Mouse (Mus musculus) erythroid progenitor cell, adult 5-6 weeks (primary cell): Measurements from ENCODE around the gene Anapc13. TPM values are rescaled to one million over a fixed set of nuclear protein-coding genes. Genes with fewer than 3 reads are reported as not detected.

Experiments
- ATAC-seq: replicated peaks from 2 replicates; pipeline ENCODE4 v1.8.0; 2016; ENCODE audit warnings: moderate number of reproducible peaks, mild to moderate bottlenecking, moderate TSS enrichment, inconsistent platforms; ENCODE audit not compliant: poor library complexity, low FRiP score, severe bottlenecking
- total RNA-seq, 2 experiments: library from RNA; stranded (forward) in 1 of 2; stranded (reverse) in 1 of 2; fragments of 150-400 nt in 1 of 2; fragments of 186-747, 209-891 nt in 1 of 2; gene quantifications; 2 replicates each; pipeline versions ENCODE4 v1.2.3 to v1.2.4; 2015 to 2017; ENCODE audit warnings: low replicate concordance in 2 of 2

Gene Anapc13
- total RNA-seq (2015; ENCODE audit: low replicate concordance) (56.2 and 78.8 TPM in 2 replicates), total RNA-seq (2017; ENCODE audit: low replicate concordance) (20.7 and 35.0 TPM in 2 replicates)

- peak; percentile 90 for ATAC-seq
These were observed at the start of gene Anapc13, which contains the start of gene Cep63 for GRCm38 (mm10) chr9:102625983-102626838. Gene Anapc13 (plus strand): TSS chr9:102626296. Gene Cep63 (minus strand): TSS chr9:102626534.

GRCm38 (mm10) chr9:102577480-102577879, 48.6 kb upstream of the Anapc13 start:
- no peak for ATAC-seq

GRCm38 (mm10) chr9:102581921-102582469, 44.1 kb upstream of the Anapc13 start:
- ATAC-seq = no peak

- ATAC-seq = no peak
These were observed 38.7 kb upstream of the Anapc13 start for GRCm38 (mm10) chr9:102587347-102587746.

GRCm38 (mm10) chr9:102594667-102595393, 31.3 kb upstream of the Anapc13 start:
- no peak for ATAC-seq

GRCm38 (mm10) chr9:102595662-102596436, 30.2 kb upstream of the Anapc13 start:
- ATAC-seq = no peak

- ATAC-seq = no peak
These were observed 24.9 kb upstream of the Anapc13 start for GRCm38 (mm10) chr9:102601187-102601586.

GRCm38 (mm10) chr9:102601666-102602065, 24.4 kb upstream of the Anapc13 start:
- ATAC-seq = no peak

- ATAC-seq = no peak
These were observed 20.9 kb upstream of the Anapc13 start for GRCm38 (mm10) chr9:102605162-102605561.

GRCm38 (mm10) chr9:102607471-102607870, 18.6 kb upstream of the Anapc13 start:
- no peak for ATAC-seq

- no peak for ATAC-seq
These were observed 16.9 kb upstream of the Anapc13 start for GRCm38 (mm10) chr9:102609221-102609620.

GRCm38 (mm10) chr9:102615071-102615470, 11.0 kb upstream of the Anapc13 start:
- no peak for ATAC-seq

- ATAC-seq = no peak
These were observed 9.8 kb upstream of the Anapc13 start for GRCm38 (mm10) chr9:102616267-102616666.

GRCm38 (mm10) chr9:102621385-102621784, 4.7 kb upstream of the Anapc13 start:
- no peak for ATAC-seq

- no peak for ATAC-seq
These were observed 3.8 kb upstream of the Anapc13 start for GRCm38 (mm10) chr9:102622192-102622857.

- no peak for ATAC-seq
These were observed 3.2 kb upstream of the Anapc13 start for GRCm38 (mm10) chr9:102622876-102623275.

GRCm38 (mm10) chr9:102623581-102623980, 2.5 kb upstream of the Anapc13 start:
- no peak for ATAC-seq

GRCm38 (mm10) chr9:102625401-102625982, 604 bp upstream of the Anapc13 start:
- ATAC-seq = peak; percentile 31

- ATAC-seq = no peak
These were observed 736 bp downstream of the Anapc13 start for GRCm38 (mm10) chr9:102626839-102627225.
